Mouse (Mus musculus) ES-E14 (cell line): Measurements from ENCODE around the gene Usp34. TPM values are rescaled to one million over a fixed set of nuclear protein-coding genes. Genes with fewer than 3 reads are reported as not detected.

Experiments used
- DNase-seq: peaks from one replicate; pipeline ENCODE4 v3.0.0-alpha.2; 2013; ENCODE audit warnings: low read depth, low spot score
- H3K27ac ChIP-seq: 2 replicates; pipeline ENCODE4 v1.5.1; 2012; ENCODE audit warnings: low read depth, mild to moderate bottlenecking, low read length, moderate library complexity, mixed read lengths; ENCODE audit not compliant: poor library complexity, insufficient read depth, severe bottlenecking
- H3K36me3 ChIP-seq: 2 replicates; pipeline ENCODE4 v1.6.1; 2012; ENCODE audit warnings: mild to moderate bottlenecking, low read length, moderate library complexity, mixed read lengths; ENCODE audit not compliant: control insufficient read depth, poor library complexity, insufficient read depth, severe bottlenecking
- H3K4me1 ChIP-seq, 2 experiments: fragments of 150-350 bp in 1 of 2; sonication (generic) in 1 of 2; 2 replicates each; pipeline ENCODE4 v1.6.1; 2012; ENCODE audit warnings: low read length in 2 of 2, mild to moderate bottlenecking in 1 of 2, mixed read lengths in 1 of 2; ENCODE audit not compliant: control insufficient read depth in 2 of 2, insufficient read depth in 2 of 2, poor library complexity in 1 of 2
- H3K4me3 ChIP-seq, 2 experiments: fragments of 150-350 bp in 1 of 2; sonication (generic) in 1 of 2; 2 replicates each; pipeline ENCODE4 v1.5.1; 2012; ENCODE audit warnings: low read length in 2 of 2, low read depth in 1 of 2, mild to moderate bottlenecking in 1 of 2, mixed read lengths in 1 of 2; ENCODE audit not compliant: insufficient read depth in 1 of 2, poor library complexity in 1 of 2, severe bottlenecking in 1 of 2
- H3K9ac ChIP-seq: 2 replicates; pipeline ENCODE4 v1.6.1; 2012; ENCODE audit warnings: low read depth, mild to moderate bottlenecking, low read length, mixed read lengths; ENCODE audit not compliant: poor library complexity, insufficient read depth, severe bottlenecking
- H3K9me3 ChIP-seq: fragments of 150-350 bp; sonication (generic); 2 replicates; pipeline ENCODE4 v1.6.1; 2012; ENCODE audit warnings: low read depth, mild to moderate bottlenecking, low read length; ENCODE audit not compliant: control insufficient read depth, insufficient read depth
- CHD2 ChIP-seq: IDR thresholded peaks from 2 replicates; pipeline ENCODE4 v1.6.1; 2014; ENCODE audit warnings: mild to moderate bottlenecking, low read depth, low read length, inconsistent platforms
- HCFC1 ChIP-seq: IDR thresholded peaks from 2 replicates; pipeline ENCODE4 v1.6.1; 2012; ENCODE audit warnings: low read length, inconsistent platforms, borderline replicate concordance; ENCODE audit not compliant: insufficient read depth
- MAFK ChIP-seq: IDR thresholded peaks from 2 replicates; pipeline ENCODE4 v1.6.1; 2014; ENCODE audit warnings: mild to moderate bottlenecking, low read depth, low read length, inconsistent platforms; ENCODE audit not compliant: insufficient read depth
- ZC3H11A ChIP-seq: IDR thresholded peaks from 2 replicates; pipeline ENCODE4 v1.6.1; 2012; ENCODE audit warnings: low read depth, mild to moderate bottlenecking, inconsistent platforms, low read length, borderline replicate concordance
- ZNF384 ChIP-seq: IDR thresholded peaks from 2 replicates; pipeline ENCODE4 v1.6.1; 2012; ENCODE audit warnings: low read depth, low read length, inconsistent platforms
- in situ Hi-C, 2 experiments: fragments of 600-800 bp; cut with MboI; formaldehyde crosslinking; loops; one replicate each; pipeline ENCODE4 v1.15.1; 2025; ENCODE audit warnings: low sequenced_read_pairs in 2 of 2, inconsistent platforms in 1 of 2; ENCODE audit not compliant: unreplicated experiment in 2 of 2
- total RNA-seq: library from RNA; depleted of rRNA; stranded (reverse); fragments of 300-350 nt; gene quantifications from 2 replicates; pipeline ENCODE4 v1.2.3, GENCODE M21; 2012

Gene Usp34
- total RNA-seq, 1 experiment: 70.0 TPM

- Histone ChIP-seq H3K9me3 (no peaks in the 10 kb centered on the region), H3K27ac (no peak overlapping the region), H3K9ac (no peak overlapping the region), H3K4me1 (no peaks in the 10 kb centered on the region; a peak in 1 of 4 replicates), H3K36me3 (peaks cover 3% of the 10 kb centered on the region), H3K4me3 (no peak overlapping the region)
- TF ChIP-seq MAFK (peak; percentile 68; the same call in 1 of the 2 replicates), CHD2 (no peak), ZNF384 (no peak)
- in situ Hi-C loops: no loop called here
- DNase-seq: no peak
Observed at GRCm38 (mm10) chr11:23380595-23380994, 73.9 kb downstream of the Usp34 start.

GRCm38 (mm10) chr11:23382787-23383186 is 76.1 kb downstream of the Usp34 start:
- Histone ChIP-seq H3K4me1 (no peaks in the 10 kb centered on the region; a peak in 1 of 4 replicates), H3K9me3 (no peaks in the 10 kb centered on the region), H3K4me3 (no peak overlapping the region), H3K36me3 (peaks cover 3% of the 10 kb centered on the region), H3K27ac (no peak overlapping the region), H3K9ac (no peak overlapping the region)
- DNase-seq: no peak
- in situ Hi-C loops: no loop called here
- no peak for TF ChIP-seq ZC3H11A
- no peak for TF ChIP-seq CHD2

DNA sequence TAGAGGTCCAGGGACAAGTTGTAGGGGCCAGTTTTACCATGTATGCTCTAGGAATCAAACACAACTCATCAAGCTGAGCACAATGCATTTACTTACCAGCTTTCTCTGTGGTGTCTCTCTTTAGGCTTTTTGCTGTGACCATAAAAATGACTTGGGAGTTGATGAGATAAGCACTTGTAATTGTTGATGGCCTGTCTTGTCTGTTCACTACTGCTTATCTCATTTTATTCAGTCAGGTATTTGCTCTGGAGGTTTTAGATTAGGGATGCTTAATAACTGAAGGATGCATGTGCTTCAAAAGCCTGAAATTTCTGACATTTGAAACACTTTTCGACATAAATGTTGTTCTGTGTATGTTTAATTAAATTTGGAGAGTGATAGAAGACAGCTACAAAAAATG is 83.0 kb downstream of the Usp34 start:
- peaks cover 2% of the 10 kb centered on the region; the same call in 1 of the 2 replicates for H3K36me3 ChIP-seq
- no peaks in the 10 kb centered on the region for H3K9me3 ChIP-seq
- H3K27ac ChIP-seq: no peak overlapping the region
- no peak overlapping the region for H3K4me3 ChIP-seq
- H3K4me1 ChIP-seq: no peaks in the 10 kb centered on the region
- TF ChIP-seq ZNF384 (no peak), MAFK (no peak), CHD2 (no peak), HCFC1 (no peak), ZC3H11A (no peak)
- no peak overlapping the region for H3K9ac ChIP-seq
- in situ Hi-C loops: no loop called here
- DNase-seq: no peak

DNA sequence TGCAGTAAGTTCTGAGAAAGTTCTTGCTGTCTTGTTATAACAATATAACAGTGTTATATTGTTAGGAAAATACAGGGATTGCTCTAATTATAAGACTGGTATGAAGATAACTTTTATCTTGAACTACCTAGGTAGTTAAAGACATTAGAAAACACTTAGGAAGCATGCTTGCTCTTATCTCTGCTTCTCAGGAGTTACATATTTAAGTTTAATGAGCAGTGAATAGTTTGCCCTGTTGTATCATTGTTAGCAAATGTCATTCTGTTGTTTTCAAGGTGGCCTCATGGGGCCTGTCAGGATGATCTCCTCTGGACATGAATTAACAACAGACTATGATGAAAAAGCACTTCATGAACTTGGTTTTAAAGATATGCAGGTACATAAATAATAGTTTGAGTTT is 85.9 kb downstream of the Usp34 start:
- TF ChIP-seq HCFC1 (no peak), ZC3H11A (no peak)
- in situ Hi-C loops: no loop called here
- Histone ChIP-seq H3K4me3 (no peak overlapping the region), H3K27ac (no peak overlapping the region), H3K36me3 (peaks cover 7% of the 10 kb centered on the region), H3K4me1 (no peaks in the 10 kb centered on the region), H3K9ac (no peak overlapping the region), H3K9me3 (no peaks in the 10 kb centered on the region)
- DNase-seq: no peak

- H3K27ac ChIP-seq: no peak overlapping the region
- TF ChIP-seq MAFK (no peak), CHD2 (no peak), HCFC1 (no peak), ZC3H11A (no peak), ZNF384 (no peak)
- no peaks in the 10 kb centered on the region for H3K9me3 ChIP-seq
- no peaks in the 10 kb centered on the region; a peak in 1 of 4 replicates for H3K4me1 ChIP-seq
- peaks cover 7% of the 10 kb centered on the region for H3K36me3 ChIP-seq
- no peak overlapping the region for H3K4me3 ChIP-seq
- DNase-seq: no peak
- in situ Hi-C loops: no loop called here
- H3K9ac ChIP-seq: no peak overlapping the region
Observed at GRCm38 (mm10) chr11:23396608-23397007, 89.9 kb downstream of the Usp34 start.
